Mouse (Mus musculus): ENCODE results near the gene Klra4.
"Not testable (repeated sequence)": the region's sequence is repeated elsewhere in the genome, so short reads cannot be mapped to it uniquely, and the experiment has no call there.

Gene Klra4

DNA sequence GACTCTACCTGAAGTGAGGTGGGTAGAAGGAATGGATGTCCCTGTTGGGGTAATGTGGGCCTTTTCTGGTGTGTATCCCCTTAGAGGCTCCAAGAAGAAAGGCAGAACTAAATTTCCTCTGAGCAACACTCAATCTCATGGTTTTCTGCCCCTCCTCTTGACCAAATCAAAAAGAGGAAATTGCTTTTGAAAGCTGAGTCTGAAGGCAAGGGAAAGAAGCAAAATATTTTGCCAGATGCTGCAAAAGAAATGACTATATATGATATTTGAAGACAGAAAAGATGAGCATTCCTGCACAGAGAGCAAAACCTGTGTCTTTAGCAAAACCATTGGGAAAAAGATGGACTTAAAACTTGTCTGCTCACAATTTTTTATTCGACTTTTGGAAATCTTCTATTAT lies at the start of gene Klra4:
Klra4 (minus strand) TSS at position 101 of the 400 bp plus-strand sequence.
- not testable (repeated sequence) for DNase-seq

DNA sequence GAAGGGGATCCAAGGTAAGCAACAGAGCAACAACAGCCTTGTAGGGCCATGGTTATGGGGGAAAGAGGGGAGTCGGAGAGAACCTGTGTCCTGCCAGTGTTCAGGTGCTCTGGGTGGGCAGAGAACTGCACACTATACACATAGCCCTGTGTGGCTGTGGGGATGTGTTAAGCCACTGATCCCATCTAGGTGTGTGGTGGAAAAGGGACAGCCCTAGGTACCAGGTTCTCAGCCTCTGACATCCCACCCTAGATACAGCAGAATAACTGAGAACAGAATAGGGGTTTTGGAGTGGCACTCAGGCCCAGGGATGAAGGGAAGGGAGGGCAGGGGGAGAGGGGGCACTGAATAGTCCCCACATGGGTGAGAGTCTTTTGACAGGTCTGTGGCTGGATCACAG lies 43.4 kb upstream of the Klra4 start:
- no peak for DNase-seq

DNA sequence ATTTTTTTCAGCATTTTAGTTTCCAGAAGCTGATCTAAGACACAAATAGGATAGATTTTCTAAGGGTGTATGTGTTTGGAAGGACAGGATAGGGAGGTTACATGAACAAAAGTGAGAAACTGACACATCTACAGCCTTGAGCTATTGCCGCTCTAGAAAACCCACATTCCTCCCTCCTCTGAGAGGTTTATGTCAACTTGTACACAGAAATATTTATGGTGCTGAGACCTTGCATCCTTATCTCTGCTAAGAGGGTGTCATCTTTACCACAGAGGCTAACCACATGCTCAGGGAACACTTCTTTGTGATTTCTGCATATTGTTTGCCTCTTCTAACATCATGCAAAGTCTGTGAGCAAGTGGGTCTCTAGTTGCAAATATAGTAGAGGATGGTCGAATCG lies 35.7 kb upstream of the Klra4 start:
- not testable (repeated sequence) for DNase-seq

DNA sequence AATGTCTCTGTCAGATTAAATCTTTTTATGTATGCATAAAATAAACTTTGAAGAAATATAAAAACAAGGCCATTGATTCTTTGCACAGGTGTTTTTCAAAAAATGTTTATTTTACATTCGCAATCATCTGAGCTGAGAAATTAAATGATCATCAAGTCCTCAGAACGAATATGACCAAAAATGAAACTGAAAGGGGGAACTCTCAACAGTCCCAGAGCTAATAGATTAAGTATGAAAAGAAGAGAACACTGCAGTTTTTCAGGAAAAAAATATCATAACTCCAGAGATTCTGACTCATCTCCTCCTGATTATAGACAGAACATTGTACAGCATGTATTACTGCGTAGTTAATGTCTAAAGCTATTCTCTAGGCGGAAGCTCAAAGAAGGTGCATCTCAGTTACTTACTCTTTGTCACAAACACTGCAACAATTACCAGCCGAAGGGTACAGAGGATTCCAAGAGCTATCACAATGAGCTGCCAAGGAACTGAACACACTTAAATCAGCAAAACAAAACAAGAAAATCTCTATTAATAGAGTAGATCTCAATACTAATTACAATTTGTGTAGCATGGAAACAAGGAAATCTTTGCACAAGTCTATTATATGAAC lies 25.4 kb upstream of the Klra4 start:
- no peak for DNase-seq

DNA sequence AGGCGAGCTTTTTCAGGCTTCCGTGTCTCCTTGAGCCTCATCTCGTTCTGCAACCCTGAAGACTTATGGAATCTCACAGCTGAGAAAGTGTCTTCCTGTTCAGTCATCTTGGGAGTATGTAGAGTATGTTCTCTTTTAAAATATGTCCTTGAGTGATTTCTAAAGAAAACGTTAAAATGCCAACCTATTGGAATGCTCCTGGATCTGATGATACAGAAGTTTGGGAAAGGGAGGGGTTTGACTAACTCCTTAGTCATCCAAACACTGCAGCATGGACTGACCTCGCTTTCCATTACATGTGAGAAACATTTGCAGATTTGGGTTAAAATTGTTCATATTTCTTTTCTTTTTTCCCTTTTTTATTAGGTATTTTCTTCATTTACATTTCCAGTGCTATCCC lies 1.9 kb downstream of the Klra4 start:
- no peak for DNase-seq

DNA sequence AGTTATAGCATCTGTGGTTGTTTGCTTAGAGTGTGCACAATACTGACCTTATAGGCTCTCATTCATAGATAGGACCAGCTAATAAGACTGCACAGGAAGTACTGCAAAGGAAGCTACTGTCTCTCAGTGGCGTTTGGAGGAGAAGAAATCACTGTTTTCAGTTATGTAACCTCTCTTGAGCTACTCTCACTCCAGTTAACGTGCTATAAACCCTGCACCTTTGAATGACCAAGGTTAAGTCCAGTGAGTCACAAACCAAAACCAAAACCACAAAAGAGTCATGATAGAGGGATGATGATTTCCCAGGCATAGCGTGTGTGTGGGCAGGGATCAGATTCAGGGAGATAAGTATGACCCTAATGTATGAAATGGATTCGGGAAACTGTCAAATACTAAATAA lies 31.9 kb downstream of the Klra4 start:
- DNase-seq, result not testable (repeated sequence)

DNA sequence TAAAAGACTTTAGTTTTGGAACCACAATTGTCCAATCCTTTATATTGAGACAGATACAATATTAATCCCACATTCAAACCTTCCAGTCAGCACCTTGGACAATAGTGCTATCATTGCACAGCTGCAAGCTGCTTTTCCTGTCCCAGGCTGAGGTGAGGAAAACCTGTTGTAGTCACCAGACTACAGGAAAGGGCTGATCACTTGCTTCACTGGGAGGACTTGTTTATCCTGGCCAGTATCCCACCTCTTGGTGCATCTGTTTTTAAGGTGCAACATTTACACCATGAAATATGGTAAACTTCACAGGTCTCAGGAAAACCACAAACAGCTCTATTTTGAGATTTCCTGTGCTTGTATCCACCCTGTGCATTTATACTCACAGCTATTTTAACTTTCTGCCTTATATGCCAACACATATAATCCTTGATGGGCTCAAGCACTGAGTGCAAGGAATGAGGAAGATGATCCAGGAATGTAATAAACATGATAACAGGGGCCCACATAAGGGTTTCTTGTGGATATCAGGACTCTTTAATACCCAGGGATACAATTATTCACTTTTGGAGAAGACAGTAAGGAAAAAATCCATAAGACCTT lies 35.5 kb downstream of the Klra4 start:
- not testable (repeated sequence) for DNase-seq

DNA sequence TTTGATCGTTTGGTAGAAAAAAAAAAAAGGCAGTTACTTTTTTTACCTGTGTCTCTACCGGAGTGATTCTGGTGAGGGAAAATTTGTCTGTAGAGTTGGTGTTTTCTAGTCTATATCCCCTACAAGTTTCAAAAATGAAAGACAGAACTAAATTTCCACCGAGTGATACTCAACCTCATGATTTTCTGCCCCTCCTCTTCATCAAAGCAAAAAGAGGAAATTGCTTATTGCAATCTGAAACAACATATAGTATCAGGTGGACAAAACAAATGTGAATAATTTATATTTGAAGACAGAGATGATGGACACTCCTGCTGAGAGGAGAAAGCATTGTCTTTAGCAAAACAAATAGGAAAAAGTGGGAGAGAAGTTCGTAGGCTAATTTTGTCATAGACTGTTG lies 40.2 kb downstream of the Klra4 start, which contains the start of gene Klra6:
Klra6 (minus strand) TSS at position 101 of the 400 bp plus-strand sequence.
- DNase-seq, result no peak

Measured in cerebellum, adult 18-20 months (tissue).